Mouse (Mus musculus) liver, embryonic 14.5 days (tissue): ENCODE results near the gene Lrrc8e.

Experiments
- CTCF ChIP-seq: IDR thresholded peaks from 2 replicates; pipeline ENCODE4 v1.5.1; 2016; ENCODE audit warnings: antibody characterized with exemption, low read depth, control low read depth
- EP300 ChIP-seq: IDR thresholded peaks from 2 replicates; pipeline ENCODE4 v1.6.1; 2016; ENCODE audit warnings: antibody characterized with exemption, low read depth

- no peak for TF ChIP-seq CTCF
- no peak for TF ChIP-seq EP300
Measured at GRCm38 (mm10) chr8:4256911-4257310, 30.3 kb downstream of the Lrrc8e start.
